Mouse (Mus musculus): Measurements from ENCODE around the gene C330021F23Rik. TPM values are rescaled to one million over a fixed set of nuclear protein-coding genes. Genes with fewer than 3 reads are reported as not detected.
A peak's percentile ranks its signal among the peaks of the same experiment; 100 is the strongest.

Gene C330021F23Rik
- polyA plus RNA-seq (2015; fragmentation: Nextera tagmentation; extraction: Ambion mirVana): 0.52 and 0.56 TPM in 2 replicates

DNA sequence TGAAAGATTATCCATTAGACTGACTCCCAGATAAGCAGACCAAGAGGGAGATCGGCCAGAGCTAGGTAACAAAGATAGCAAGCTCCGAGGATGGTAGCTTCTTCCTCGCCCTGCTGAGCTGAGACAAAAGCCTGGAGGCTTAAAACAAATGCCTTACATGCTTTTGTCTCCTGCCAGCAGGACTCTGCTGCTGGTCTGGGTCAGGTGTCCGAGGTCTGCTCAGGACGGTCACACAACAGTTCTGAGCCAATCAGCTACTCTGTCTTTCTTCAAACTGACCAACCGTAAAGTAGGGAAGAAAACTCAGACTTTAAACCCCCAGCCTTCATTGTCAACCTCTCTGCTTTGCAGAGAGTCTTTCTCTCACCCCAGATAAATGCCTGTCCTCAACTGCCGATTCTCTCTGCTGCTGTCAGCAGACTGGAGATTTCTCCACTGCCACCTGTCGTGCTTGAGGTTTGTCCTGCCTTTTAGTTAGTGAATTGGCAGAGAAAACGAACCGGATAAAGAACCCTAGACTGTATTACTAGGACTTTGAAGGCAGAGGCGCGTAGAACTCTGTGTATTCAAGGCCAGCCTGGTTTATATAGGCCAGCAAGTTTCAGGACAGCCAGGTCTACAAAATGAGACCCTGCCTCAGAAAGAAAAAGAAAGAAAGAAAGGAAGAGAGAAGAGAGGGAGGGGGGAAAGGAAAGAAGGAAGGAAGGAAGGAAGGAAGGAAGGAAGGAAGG, at the start of gene C330021F23Rik:
TSS of gene C330021F23Rik (plus strand) at position 350 of the 731 bp plus-strand sequence.
- Histone ChIP-seq H3K27me3 (replicated peaks) (no peaks in the 10 kb centered on the region), H3K36me3 (no peaks in the 10 kb centered on the region), H3K9ac (replicated peaks) (0 out of 2 replicates have a peak within 1 kb of the TSS, but pooled peaks have one; percentile 14), H3K4me3 (replicated peaks) (no peak within 1 kb of the TSS), H3K27ac (replicated peaks) (no peak within 1 kb of the TSS), H3K4me2 (peak within 1 kb of the TSS; percentile 45), H3K4me1 (peaks cover 5% of the 10 kb centered on the region; the same call in 1 of the 2 replicates), H3K9me3 (replicated peaks) (no peaks in the 10 kb centered on the region)
- no peak for ATAC-seq (ENCODE audit: low FRiP score)
- 1% methylated on average over 12 of the region's 12 CpGs for WGBS

DNA sequence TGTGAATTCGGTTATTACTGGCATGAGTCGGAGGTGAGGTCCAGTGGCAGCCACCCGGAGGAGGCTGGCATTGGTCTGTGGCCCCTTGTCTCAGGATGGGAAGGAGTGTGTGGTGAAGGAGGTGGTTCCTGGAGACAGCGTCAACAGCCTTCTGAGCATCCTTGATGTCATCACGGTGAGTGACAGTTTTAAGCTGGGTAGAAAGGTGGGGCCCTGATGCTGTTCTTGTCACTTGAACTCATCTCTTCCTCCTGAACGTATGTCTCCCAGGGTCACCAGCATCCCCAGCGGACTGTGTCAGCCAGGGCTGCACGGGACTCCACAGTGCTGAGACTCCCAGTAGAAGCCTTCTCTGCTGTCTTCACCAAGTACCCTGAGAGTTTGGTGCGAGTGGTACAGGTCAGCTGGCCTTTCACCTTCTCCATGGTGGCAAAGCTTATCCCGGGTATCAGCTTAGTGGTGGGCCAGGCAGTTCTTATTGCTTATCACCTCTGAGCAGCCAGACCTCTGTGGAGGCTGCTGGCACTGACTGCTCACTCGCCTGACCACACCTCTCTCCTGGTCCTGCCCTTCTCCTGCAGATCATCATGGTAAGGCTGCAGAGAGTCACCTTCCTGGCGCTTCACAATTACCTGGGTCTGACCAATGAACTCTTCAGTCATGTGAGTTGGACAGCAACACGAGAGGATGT, 45.6 kb upstream of the C330021F23Rik start:
- H3K4me3 ChIP-seq (replicated peaks): no peak overlapping the region
- H3K27me3 ChIP-seq (replicated peaks): no peaks in the 10 kb centered on the region
- no peak overlapping the region for H3K9ac ChIP-seq (replicated peaks)
- peaks cover 8% of the 10 kb centered on the region for H3K4me1 ChIP-seq
- H3K27ac ChIP-seq (replicated peaks): no peak overlapping the region
- WGBS: 94% methylated on average over 13 of the region's 13 CpGs
- ATAC-seq (ENCODE audit: low FRiP score): no peak
- H3K4me2 ChIP-seq: no peak overlapping the region
- no peaks in the 10 kb centered on the region for H3K9me3 ChIP-seq (replicated peaks)
- peaks cover 54% of the 10 kb centered on the region for H3K36me3 ChIP-seq

DNA sequence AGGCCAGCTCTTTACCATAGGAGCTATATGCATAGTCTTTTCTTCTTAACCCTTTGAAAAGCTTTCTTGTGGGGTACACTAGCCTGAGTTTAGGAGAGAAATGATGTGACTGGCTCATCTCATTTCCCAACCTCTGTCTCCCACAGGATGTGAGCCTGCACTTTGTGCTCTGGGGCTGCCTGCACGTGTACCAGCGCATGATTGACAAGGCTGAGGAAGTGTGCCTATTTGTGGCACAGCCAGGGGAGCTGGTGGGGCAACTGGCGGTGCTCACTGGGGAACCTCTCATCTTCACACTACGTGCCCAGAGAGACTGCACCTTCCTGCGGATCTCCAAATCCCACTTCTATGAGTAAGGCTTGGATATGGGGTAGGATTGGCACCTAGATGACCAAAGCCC, 37.0 kb upstream of the C330021F23Rik start:
- no peak for ATAC-seq (ENCODE audit: low FRiP score)
- WGBS: 95% methylated on average over 5 of the region's 5 CpGs
- Histone ChIP-seq H3K4me1 (no peaks in the 10 kb centered on the region), H3K27ac (replicated peaks) (no peak overlapping the region), H3K4me2 (no peak overlapping the region), H3K9ac (replicated peaks) (no peak overlapping the region), H3K4me3 (replicated peaks) (no peak overlapping the region), H3K36me3 (peaks cover 57% of the 10 kb centered on the region), H3K27me3 (replicated peaks) (no peaks in the 10 kb centered on the region), H3K9me3 (replicated peaks) (no peaks in the 10 kb centered on the region)

DNA sequence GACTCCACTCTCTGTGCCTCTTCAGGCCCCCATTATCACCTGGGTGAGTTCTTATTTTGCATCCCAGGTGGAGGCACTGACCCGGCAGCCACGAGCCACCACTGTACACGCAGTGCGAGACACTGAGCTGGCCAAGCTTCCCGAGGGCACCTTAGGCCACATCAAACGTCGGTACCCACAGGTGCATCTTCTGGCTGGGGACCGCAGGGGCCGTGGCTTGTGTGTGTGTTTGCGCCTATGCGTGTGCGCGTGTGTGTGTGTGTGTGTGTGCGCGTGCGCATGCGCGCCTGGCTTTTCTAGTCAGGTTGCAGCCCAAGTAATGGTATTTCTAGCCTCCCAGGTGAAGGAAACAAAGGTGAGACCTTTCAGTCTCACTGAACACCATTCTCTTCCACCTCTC, 35.9 kb upstream of the C330021F23Rik start:
- H3K27ac ChIP-seq (replicated peaks): no peak overlapping the region
- H3K4me1 ChIP-seq: no peaks in the 10 kb centered on the region
- peaks cover 57% of the 10 kb centered on the region for H3K36me3 ChIP-seq
- 97% methylated on average over 18 of the region's 18 CpGs for WGBS
- H3K27me3 ChIP-seq (replicated peaks): no peaks in the 10 kb centered on the region
- ATAC-seq (ENCODE audit: low FRiP score): no peak
- H3K9me3 ChIP-seq (replicated peaks): no peaks in the 10 kb centered on the region
- H3K9ac ChIP-seq (replicated peaks): no peak overlapping the region
- no peak overlapping the region for H3K4me3 ChIP-seq (replicated peaks)
- H3K4me2 ChIP-seq: no peak overlapping the region

DNA sequence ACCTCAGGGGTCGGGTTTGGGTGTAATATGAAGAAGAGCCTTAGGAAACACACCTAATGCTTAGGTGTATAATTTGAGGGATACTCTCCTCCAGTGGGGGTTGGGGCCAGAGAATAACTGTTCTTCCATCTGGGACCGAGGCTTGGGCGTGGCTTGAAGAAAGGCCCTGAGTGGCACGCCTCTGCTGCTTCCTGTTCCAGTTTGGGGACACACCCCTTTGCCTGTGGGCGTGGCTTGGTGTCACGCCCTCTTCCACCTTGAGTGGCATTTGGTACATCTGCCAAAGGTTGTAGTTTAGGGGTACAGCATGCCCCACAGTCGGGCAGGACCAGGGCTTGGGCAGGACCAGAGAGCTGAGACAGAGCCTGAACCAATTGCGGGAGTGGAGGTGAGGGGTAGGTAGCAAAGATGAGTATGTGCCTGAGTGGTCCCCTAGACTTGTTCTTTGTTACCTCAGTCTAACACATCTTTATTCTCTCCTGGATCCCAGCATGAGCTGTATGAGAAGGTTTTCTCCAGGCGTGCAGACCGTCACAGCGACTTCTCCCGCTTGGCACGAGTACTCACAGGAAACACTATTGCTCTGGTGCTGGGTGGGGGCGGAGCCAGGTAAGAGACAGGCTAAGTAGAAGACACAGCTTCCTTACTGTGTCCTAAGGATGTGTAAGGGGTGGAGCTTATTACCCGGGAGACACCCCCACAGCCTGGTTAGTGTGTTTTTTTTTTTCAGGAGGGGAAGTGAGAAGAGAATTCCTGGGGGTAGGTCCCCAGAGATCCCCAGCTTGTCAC, 31.5 kb upstream of the C330021F23Rik start:
- Histone ChIP-seq H3K4me2 (no peak overlapping the region), H3K9me3 (replicated peaks) (no peaks in the 10 kb centered on the region), H3K36me3 (peaks cover 80% of the 10 kb centered on the region), H3K4me3 (replicated peaks) (no peak overlapping the region), H3K27me3 (replicated peaks) (no peaks in the 10 kb centered on the region), H3K27ac (replicated peaks) (no peak overlapping the region), H3K9ac (replicated peaks) (no peak overlapping the region), H3K4me1 (no peaks in the 10 kb centered on the region)
- no peak for ATAC-seq (ENCODE audit: low FRiP score)
- 65% methylated on average over 15 of the region's 15 CpGs for WGBS

DNA sequence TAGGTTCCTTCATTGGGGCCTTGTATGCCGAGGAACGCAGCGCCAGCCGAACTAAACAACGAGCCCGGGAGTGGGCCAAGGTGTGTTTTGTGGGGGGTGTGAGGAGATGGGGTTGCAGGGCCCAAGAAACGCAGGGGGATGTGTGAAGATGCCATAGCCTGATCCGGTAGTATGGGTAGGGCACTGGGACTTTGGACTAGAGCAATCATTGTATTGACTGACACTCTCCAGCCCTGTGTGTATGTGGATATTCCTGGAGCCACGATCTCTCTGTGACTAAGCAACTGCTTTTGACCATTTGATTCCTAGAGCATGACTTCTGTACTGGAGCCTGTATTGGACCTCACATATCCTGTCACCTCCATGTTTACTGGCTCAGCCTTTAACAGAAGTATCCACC, 30.9 kb upstream of the C330021F23Rik start:
- H3K27me3 ChIP-seq (replicated peaks): no peaks in the 10 kb centered on the region
- no peak for ATAC-seq (ENCODE audit: low FRiP score)
- H3K27ac ChIP-seq (replicated peaks): no peak overlapping the region
- no peak overlapping the region for H3K4me3 ChIP-seq (replicated peaks)
- no peaks in the 10 kb centered on the region for H3K9me3 ChIP-seq (replicated peaks)
- H3K4me2 ChIP-seq: no peak overlapping the region
- H3K9ac ChIP-seq (replicated peaks): no peak overlapping the region
- 95% methylated on average over 9 of the region's 9 CpGs for WGBS
- H3K36me3 ChIP-seq: peaks cover 80% of the 10 kb centered on the region
- no peaks in the 10 kb centered on the region for H3K4me1 ChIP-seq

DNA sequence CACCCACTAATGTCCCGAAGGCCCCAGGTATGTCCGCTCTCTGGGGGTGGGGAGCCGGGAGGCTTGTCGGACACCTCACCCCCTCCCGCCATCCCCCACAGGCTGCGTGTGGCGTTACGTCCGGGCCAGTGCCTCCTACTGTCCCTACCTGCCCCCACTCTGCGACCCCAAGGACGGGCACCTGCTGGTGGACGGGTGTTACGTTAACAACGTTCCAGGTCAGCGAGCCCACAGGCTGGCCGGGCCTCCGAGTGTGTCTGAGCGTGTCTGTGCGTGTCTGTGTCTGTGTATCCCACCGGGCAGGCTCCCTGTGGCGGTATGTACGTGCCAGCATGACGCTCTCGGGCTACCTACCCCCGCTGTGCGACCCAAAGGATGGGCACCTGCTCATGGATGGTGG, 30.1 kb upstream of the C330021F23Rik start:
- WGBS: 95% methylated on average over 26 of the region's 26 CpGs
- no peak overlapping the region for H3K9ac ChIP-seq (replicated peaks)
- no peaks in the 10 kb centered on the region for H3K27me3 ChIP-seq (replicated peaks)
- H3K4me3 ChIP-seq (replicated peaks): no peak overlapping the region
- H3K4me1 ChIP-seq: no peaks in the 10 kb centered on the region
- no peak overlapping the region for H3K4me2 ChIP-seq
- H3K27ac ChIP-seq (replicated peaks): no peak overlapping the region
- no peaks in the 10 kb centered on the region for H3K9me3 ChIP-seq (replicated peaks)
- no peak for ATAC-seq (ENCODE audit: low FRiP score)
- peaks cover 80% of the 10 kb centered on the region for H3K36me3 ChIP-seq

DNA sequence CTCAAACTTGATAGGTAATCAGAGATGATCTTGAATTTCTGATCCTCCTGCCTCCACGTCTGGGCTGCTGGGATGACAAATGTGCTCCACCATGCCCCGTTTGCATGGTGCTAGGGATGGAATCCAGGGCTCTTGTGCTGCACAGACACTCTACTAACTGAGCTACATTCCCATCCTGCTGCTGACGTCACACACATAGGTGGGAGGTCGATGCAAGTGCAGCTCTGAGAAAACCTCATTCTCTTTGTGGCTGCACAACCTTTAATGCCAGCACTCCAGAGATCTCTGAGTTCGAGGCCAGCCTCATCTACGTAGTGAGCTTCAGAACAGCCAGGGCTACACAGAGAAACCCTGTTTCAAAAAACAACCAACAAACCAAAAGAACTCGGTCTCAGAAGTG, 28.6 kb upstream of the C330021F23Rik start:
- H3K4me2 ChIP-seq: no peak overlapping the region
- H3K36me3 ChIP-seq: peaks cover 84% of the 10 kb centered on the region
- H3K4me3 ChIP-seq (replicated peaks): no peak overlapping the region
- no peaks in the 10 kb centered on the region for H3K4me1 ChIP-seq
- no peak overlapping the region for H3K9ac ChIP-seq (replicated peaks)
- no peak for ATAC-seq (ENCODE audit: low FRiP score)
- H3K27me3 ChIP-seq (replicated peaks): no peaks in the 10 kb centered on the region
- H3K27ac ChIP-seq (replicated peaks): no peak overlapping the region
- H3K9me3 ChIP-seq (replicated peaks): no peaks in the 10 kb centered on the region
- WGBS: 82% methylated on average over 7 of the region's 7 CpGs

DNA sequence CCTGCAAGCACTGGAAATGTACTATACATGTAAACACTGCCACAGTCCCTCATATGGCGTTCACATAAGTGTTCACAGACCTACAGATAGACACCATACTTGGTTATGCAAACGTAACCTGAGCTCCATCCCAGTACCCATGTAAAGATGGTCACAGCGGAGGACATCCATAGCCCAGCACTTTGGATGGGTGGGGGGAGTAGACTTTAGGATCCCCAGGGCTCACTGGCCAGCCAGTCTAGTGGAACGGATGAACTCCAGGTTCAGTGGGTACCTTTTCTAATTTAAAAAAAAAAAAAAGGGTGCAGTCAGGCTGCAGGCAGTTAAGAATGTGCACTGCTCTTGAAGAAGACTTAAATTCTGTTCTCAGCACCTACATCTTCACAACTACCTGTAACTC, 27.7 kb upstream of the C330021F23Rik start:
- no peak overlapping the region for H3K4me3 ChIP-seq (replicated peaks)
- H3K4me1 ChIP-seq: no peaks in the 10 kb centered on the region
- peaks cover 92% of the 10 kb centered on the region for H3K36me3 ChIP-seq
- H3K4me2 ChIP-seq: no peak overlapping the region
- no peak overlapping the region for H3K27ac ChIP-seq (replicated peaks)
- H3K9me3 ChIP-seq (replicated peaks): no peaks in the 10 kb centered on the region
- 92% methylated on average over 4 of the region's 4 CpGs for WGBS
- no peaks in the 10 kb centered on the region for H3K27me3 ChIP-seq (replicated peaks)
- no peak overlapping the region for H3K9ac ChIP-seq (replicated peaks)
- ATAC-seq (ENCODE audit: low FRiP score): no peak

DNA sequence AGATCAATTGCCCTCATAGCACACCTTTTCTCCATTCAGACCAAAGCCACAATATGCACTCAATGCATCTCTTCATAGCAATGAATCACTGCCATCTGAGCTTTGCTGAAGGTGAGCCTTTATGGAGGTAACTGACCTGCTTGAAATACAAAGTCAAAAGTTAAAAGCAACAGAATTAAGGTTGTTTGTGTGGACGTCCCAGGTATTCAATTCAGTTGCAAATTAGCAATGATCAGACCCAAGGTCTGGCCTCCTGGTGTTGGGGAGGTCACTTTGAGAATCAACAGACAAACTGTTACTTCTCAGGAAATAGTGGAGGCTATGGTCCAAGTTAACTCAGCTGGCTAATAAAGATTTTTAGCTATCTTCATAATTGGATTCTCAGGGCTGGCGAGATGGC, 21.3 kb upstream of the C330021F23Rik start:
- Histone ChIP-seq H3K27me3 (replicated peaks) (no peaks in the 10 kb centered on the region), H3K9me3 (replicated peaks) (no peaks in the 10 kb centered on the region), H3K4me1 (no peaks in the 10 kb centered on the region), H3K27ac (replicated peaks) (no peak overlapping the region), H3K4me3 (replicated peaks) (no peak overlapping the region), H3K4me2 (no peak overlapping the region), H3K9ac (replicated peaks) (no peak overlapping the region), H3K36me3 (peaks cover 44% of the 10 kb centered on the region)
- 91% methylated on average over 2 of the region's 2 CpGs for WGBS
- no peak for ATAC-seq (ENCODE audit: low FRiP score)

DNA sequence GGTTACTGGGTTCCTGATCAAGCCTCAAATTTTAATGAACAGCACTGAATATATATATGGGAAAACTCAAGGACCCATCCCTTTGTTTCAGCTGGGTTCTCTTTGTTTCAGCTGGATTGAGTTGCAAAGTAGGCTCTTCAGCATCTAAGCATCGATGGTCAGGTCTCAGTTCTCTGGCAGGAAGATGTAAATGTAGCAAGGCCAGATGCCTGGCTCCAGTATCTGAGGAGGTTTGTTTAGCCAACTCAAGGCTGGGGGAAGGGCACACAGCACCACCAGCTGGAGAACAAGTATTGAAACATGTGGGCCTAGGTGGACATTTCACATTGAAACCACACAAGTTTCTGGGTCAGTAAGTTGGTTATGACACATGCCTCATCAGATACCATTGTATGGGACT, 15.6 kb upstream of the C330021F23Rik start:
- Histone ChIP-seq H3K27me3 (replicated peaks) (no peaks in the 10 kb centered on the region), H3K4me1 (no peaks in the 10 kb centered on the region), H3K4me3 (replicated peaks) (no peak overlapping the region), H3K36me3 (no peaks in the 10 kb centered on the region), H3K9ac (replicated peaks) (no peak overlapping the region), H3K9me3 (replicated peaks) (no peaks in the 10 kb centered on the region), H3K4me2 (no peak overlapping the region), H3K27ac (replicated peaks) (no peak overlapping the region)
- ATAC-seq (ENCODE audit: low FRiP score): no peak
- WGBS: 88% methylated on average over 1 of the region's 1 CpGs

All from neural tube, embryonic 15.5 days (tissue).